In the genomic region with DNA sequence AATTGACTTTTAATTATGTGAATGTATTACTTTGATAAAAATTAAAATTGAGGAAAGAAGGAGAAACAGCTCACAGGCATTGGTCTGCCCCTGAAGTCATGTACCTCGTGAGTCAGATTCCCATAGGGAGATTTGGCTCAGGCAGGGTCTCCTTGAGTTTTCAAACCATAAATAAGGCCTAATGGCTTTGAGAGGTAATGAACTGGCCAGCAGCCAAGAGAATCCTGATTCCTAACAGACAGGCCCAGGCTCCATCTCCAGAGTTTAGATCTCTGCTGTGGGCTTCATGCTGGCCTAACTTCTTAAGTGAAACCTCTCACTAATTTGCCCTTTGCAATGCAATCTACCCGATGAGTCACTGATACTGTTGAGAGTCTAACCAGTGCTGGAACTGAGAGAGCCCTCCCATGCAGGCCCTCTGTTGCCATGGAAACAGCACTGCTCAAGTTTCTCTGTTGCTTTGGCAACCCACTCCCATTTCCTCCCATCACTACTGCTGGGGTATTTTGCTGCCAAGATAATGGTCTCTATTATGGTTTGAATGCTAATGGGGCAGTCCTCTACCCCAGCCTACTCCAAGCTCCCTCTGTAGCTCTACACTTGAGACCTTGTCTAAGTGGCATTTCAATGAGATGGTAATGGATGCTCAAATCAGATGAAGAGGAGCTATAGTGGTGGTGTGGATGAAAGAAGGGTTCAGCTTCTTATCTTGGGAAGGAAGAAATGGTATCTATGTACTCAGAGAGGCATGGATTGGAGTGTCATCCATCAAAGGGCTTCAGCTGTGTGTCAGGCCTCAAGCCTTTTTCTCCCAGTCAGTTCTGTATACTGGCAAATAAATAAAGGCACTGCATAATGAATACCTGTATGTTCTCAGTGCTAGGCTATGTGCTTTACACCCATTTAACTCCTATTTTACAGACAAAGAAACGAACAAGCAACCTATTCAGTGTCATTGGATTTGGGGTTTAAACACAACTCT, we compare ENCODE assay signal across 9 mouse cellular contexts.
DNase-seq lines count a peak whose midpoint lies in the region; ATAC-seq and TF ChIP-seq lines count a peak whose summit lies in the region.
"Had no signal": no experiment of that assay in that cellular context is flagged by ENCODE, and none has a peak within 500 bp of the region (broad histone marks: within the 10 kb centered on the region; RNA-seq: fewer than 3 reads in every experiment).

No protein-coding gene starts in this region.

- peak; percentile 92 for ATAC-seq in forebrain, embryonic 14.5 days
- ATAC-seq in neural tube, embryonic 11.5 days (ENCODE audit: insufficient read depth, low FRiP score, low TSS enrichment): peak; percentile 93

- no peak overlapping the region for H3K4me2 ChIP-seq in CH12.LX (ENCODE audit: insufficient read depth, low read depth, poor library complexity, severe bottlenecking)
- no peak overlapping the region for H3K4me2 ChIP-seq in forebrain, embryonic 14.5 days (ENCODE audit: low read length)
- H3K4me2 ChIP-seq in neural tube, embryonic 11.5 days (ENCODE audit: low read depth): no peak overlapping the region

- no peak for TF ChIP-seq CTCF in CH12.LX (conservative IDR thresholded peaks at IDR 0.05 in 1 of 2, IDR thresholded peaks at IDR 0.05 in 1 of 2; ENCODE audit: low read depth in 2 of 2, low read length in 2 of 2)

- no peaks in the 10 kb centered on the region for H3K79me2 ChIP-seq in CH12.LX (replicated peaks; ENCODE audit: control insufficient read depth, extremely low read depth, insufficient read depth, poor library complexity, severe bottlenecking)

- H3K27me3 ChIP-seq in CH12.LX (replicated peaks): no peaks in the 10 kb centered on the region
- 0 out of 2 replicates have a peak, but pooled peaks cover 3% of the 10 kb centered on the region for H3K27me3 ChIP-seq in forebrain, embryonic 14.5 days (replicated peaks; ENCODE audit: control insufficient read depth, insufficient read depth, low read length)
- H3K27me3 ChIP-seq in neural tube, embryonic 11.5 days (ENCODE audit: control insufficient read depth, insufficient read depth, low read length): no peaks in the 10 kb centered on the region

- no peak for TF ChIP-seq RAD21 in CH12.LX (IDR thresholded peaks at IDR 0.05; ENCODE audit: low read depth, low read length)

- no peak for TF ChIP-seq EP300 in CH12.LX (IDR thresholded peaks at IDR 0.05; ENCODE audit: low read length)

- no peak for TF ChIP-seq POLR2A in CH12.LX (IDR thresholded peaks at IDR 0.05; ENCODE audit: low read depth, low read length)

- DNase-seq in CH12.LX (ENCODE audit: extremely low read depth): peak; percentile 29
- DNase-seq in ZHBTc4 (ENCODE audit: low read depth, low spot score): peak; percentile 80
- DNase-seq in forebrain, embryonic 14.5 days (ENCODE audit: low spot score): peak; percentile 99
- peak; percentile 68 to 91 for DNase-seq in layer of hippocampus, postnatal 14 days (ENCODE audit: low spot score in 2 of 2)
- DNase-seq in neural tube, embryonic 11.5 days (ENCODE audit: low spot score): peak; percentile 86
- no peak for DNase-seq in thymus, postnatal 4 days
- DNase-seq in gastrocnemius, postnatal 36 days: no peak
- no peak for DNase-seq in gastrocnemius, adult 18-20 months (ENCODE audit: low spot score)

- H3K27ac ChIP-seq in CH12.LX (ENCODE audit: insufficient read depth, low read depth): no peak overlapping the region
- peak overlapping the region; percentile 81 for H3K27ac ChIP-seq in forebrain, embryonic 14.5 days (ENCODE audit: low read depth, low read length)
- H3K27ac ChIP-seq in neural tube, embryonic 11.5 days (ENCODE audit: low read depth, low read length): peak overlapping the region; percentile 51

- no peak overlapping the region for H3K4me3 ChIP-seq in CH12.LX (replicated peaks in 1 of 3; ENCODE audit: low read depth in 2 of 3, low read length in 2 of 3, poor library complexity in 1 of 3)
- H3K4me3 ChIP-seq in forebrain, embryonic 14.5 days (ENCODE audit: low read depth, low read length): no peak overlapping the region
- H3K4me3 ChIP-seq in neural tube, embryonic 11.5 days (ENCODE audit: low read depth, low read length): no peak overlapping the region
- H3K4me3 ChIP-seq: myocyte had no signal

- no peaks in the 10 kb centered on the region for H3K36me3 ChIP-seq in CH12.LX (replicated peaks in 1 of 2; ENCODE audit: control insufficient read depth in 1 of 2, insufficient read depth in 1 of 2, low read length in 1 of 2)
- no peaks in the 10 kb centered on the region for H3K36me3 ChIP-seq in forebrain, embryonic 14.5 days (ENCODE audit: control insufficient read depth, insufficient read depth, low read length)
- no peaks in the 10 kb centered on the region for H3K36me3 ChIP-seq in neural tube, embryonic 11.5 days (ENCODE audit: control insufficient read depth, insufficient read depth, low read length)

- H3K9me3 ChIP-seq in CH12.LX (replicated peaks; ENCODE audit: low read length): no peaks in the 10 kb centered on the region
- no peaks in the 10 kb centered on the region for H3K9me3 ChIP-seq in forebrain, embryonic 14.5 days (replicated peaks; ENCODE audit: control insufficient read depth, low read length)
- no peaks in the 10 kb centered on the region for H3K9me3 ChIP-seq in neural tube, embryonic 11.5 days (ENCODE audit: control insufficient read depth, low read length)

- dilution Hi-C loops in CH12.LX (cut with MboI; ENCODE audit: extremely low pct_ligation_motif_present, extremely low pct_unique_long_range_greater_than_20kb, low sequenced_read_pairs): no loop called here

- H3K9ac ChIP-seq in CH12.LX (ENCODE audit: insufficient read depth, low read depth): no peak overlapping the region
- no peak overlapping the region for H3K9ac ChIP-seq in forebrain, embryonic 14.5 days (ENCODE audit: low read length)
- H3K9ac ChIP-seq in neural tube, embryonic 11.5 days (ENCODE audit: low read length): no peak overlapping the region

- no peaks in the 10 kb centered on the region for H3K4me1 ChIP-seq in CH12.LX (ENCODE audit: control insufficient read depth in 1 of 2, insufficient read depth in 2 of 2)
- H3K4me1 ChIP-seq in forebrain, embryonic 14.5 days (ENCODE audit: control insufficient read depth, insufficient read depth, low read length): peaks cover 29% of the 10 kb centered on the region
- H3K4me1 ChIP-seq in neural tube, embryonic 11.5 days (ENCODE audit: control insufficient read depth, insufficient read depth, low read length): peaks cover 12% of the 10 kb centered on the region

- intact Hi-C loops in gastrocnemius, postnatal 36 days (cut with DNase I): no loop called here

- in situ Hi-C loops in CH12.LX (cut with MboI; ENCODE audit: low pct_ligation_motif_present, low pct_unique_long_range_greater_than_20kb, low sequenced_read_pairs): no loop called here

- 11% methylated on average over 3 of the region's 3 CpGs for WGBS in forebrain, embryonic 14.5 days
- WGBS in neural tube, embryonic 11.5 days: 29% methylated on average over 3 of the region's 3 CpGs

TF ChIP-seq in CH12.LX, 34 proteins besides CTCF, POLR2A, EP300 and RAD21:
- TF ChIP-seq USF1 (IDR thresholded peaks at IDR 0.05; ENCODE audit: low read depth, low read length): no peak
- no peak for TF ChIP-seq MAX (IDR thresholded peaks at IDR 0.05; ENCODE audit: low read length)
- TF ChIP-seq PAX5 (IDR thresholded peaks at IDR 0.05; ENCODE audit: low read length): no peak
- TF ChIP-seq NELFE (IDR thresholded peaks at IDR 0.05; ENCODE audit: low read depth, low read length): no peak
- no peak for TF ChIP-seq ELF1 (IDR thresholded peaks at IDR 0.05; ENCODE audit: low read depth, low read length)
- TF ChIP-seq GABPA (IDR thresholded peaks at IDR 0.05; ENCODE audit: insufficient replicate concordance, low read depth, low read length): no peak
- no peak for TF ChIP-seq MEF2A (IDR thresholded peaks at IDR 0.05; ENCODE audit: borderline replicate concordance, low read depth, low read length)
- no peak for TF ChIP-seq TBP (conservative IDR thresholded peaks at IDR 0.05; ENCODE audit: low read depth, low read length)
- no peak for TF ChIP-seq KAT2A (IDR thresholded peaks at IDR 0.05; ENCODE audit: insufficient replicate concordance, low read length)
- no peak for TF ChIP-seq ZC3H11A (IDR thresholded peaks at IDR 0.05; ENCODE audit: low read depth, low read length)
- TF ChIP-seq MAFK (IDR thresholded peaks at IDR 0.05; ENCODE audit: insufficient replicate concordance, low read length): no peak
- no peak for TF ChIP-seq NRF1 (IDR thresholded peaks at IDR 0.05; ENCODE audit: low read depth, low read length)
- no peak for TF ChIP-seq MXI1 (IDR thresholded peaks at IDR 0.05; ENCODE audit: low read depth, low read length)
- no peak for TF ChIP-seq POLR2AphosphoS2 (IDR thresholded peaks at IDR 0.05; ENCODE audit: low read depth, low read length)
- TF ChIP-seq ZNF384 (IDR thresholded peaks at IDR 0.05; ENCODE audit: low read depth, low read length): no peak
- no peak for TF ChIP-seq UBTF (IDR thresholded peaks at IDR 0.05; ENCODE audit: low read depth, low read length)

Comparison
In these comparisons a context has a peak if more than half of its experiments do, and no peak if none do; other contexts are left out.
1. DNase-seq: peak in CH12.LX (single experiment), ZHBTc4 (single experiment), forebrain, embryonic 14.5 days (single experiment), layer of hippocampus, postnatal 14 days (2 of 2) and neural tube, embryonic 11.5 days (single experiment); none in thymus, postnatal 4 days (single experiment), gastrocnemius, postnatal 36 days (0 of 2) and gastrocnemius, adult 18-20 months (single experiment).